Mouse (Mus musculus) thymus, adult 2 months (tissue): ENCODE results near the gene Gsdma.

ENCODE experiments used
- CTCF ChIP-seq: fragments of 200-500 bp; IDR thresholded peaks from 2 replicates; pipeline ENCODE4 v1.5.1; 2012; ENCODE audit warnings: mild to moderate bottlenecking, control low read depth, low read length, moderate library complexity, borderline replicate concordance; ENCODE audit not compliant: control insufficient read depth, poor library complexity, insufficient read depth; ENCODE audit errors: extremely low read depth
- POLR2A ChIP-seq: fragments of 200-500 bp; IDR thresholded peaks from 2 replicates; pipeline ENCODE4 v1.6.1; 2012; ENCODE audit warnings: mild to moderate bottlenecking, low read length, control low read depth, moderate library complexity; ENCODE audit not compliant: control insufficient read depth, poor library complexity, insufficient read depth; ENCODE audit errors: extremely low read depth

DNA sequence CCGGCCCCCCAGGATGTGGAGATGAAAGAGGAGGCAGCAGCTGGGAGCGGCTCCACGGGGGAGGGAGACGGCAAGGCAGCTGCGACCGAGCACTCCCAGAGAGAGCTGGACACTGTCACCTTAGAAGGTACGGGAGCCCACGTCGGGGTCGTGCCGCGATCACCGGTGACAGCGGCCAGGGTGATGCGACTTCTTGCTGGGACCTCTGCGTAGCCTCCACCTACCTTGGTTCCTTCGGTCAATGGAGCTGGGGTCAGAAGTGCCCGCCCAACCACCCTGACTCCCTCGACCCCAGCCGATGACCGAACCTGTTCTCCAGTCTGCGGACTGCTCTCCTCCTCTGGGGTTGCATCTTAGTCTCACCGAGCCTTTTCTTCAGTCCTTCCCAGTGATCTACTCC lies 18.7 kb downstream of the Gsdma start:
- TF ChIP-seq CTCF, result no peak
- no peak for TF ChIP-seq POLR2A
